Mouse (Mus musculus) spleen, adult 18-20 months (tissue): ENCODE results near the gene Tmem254a.
"Not testable (repeated sequence)": the region's sequence is repeated elsewhere in the genome, so short reads cannot be mapped to it uniquely, and the experiment has no call there.

ENCODE experiments used
- DNase-seq, 2 experiments: peaks; one replicate each; pipeline ENCODE4 v3.0.0; 2022; ENCODE audit warnings: mixed read lengths in 2 of 2

The Tmem254a gene

GRCm38 (mm10) chr14:25927562-25927881 lies at the start of gene Tmem254a:
Tmem254a (minus strand) TSS chr14:25927672.
- not testable (repeated sequence) for DNase-seq

GRCm38 (mm10) chr14:25957861-25958260 lies 30.4 kb upstream of the Tmem254a start:
- DNase-seq = not testable (repeated sequence)

GRCm38 (mm10) chr14:25938004-25938403 lies 10.5 kb upstream of the Tmem254a start, which contains the start of gene Cphx1:
Cphx1 (plus strand) TSS chr14:25938304.
- not testable (repeated sequence) for DNase-seq

DNA sequence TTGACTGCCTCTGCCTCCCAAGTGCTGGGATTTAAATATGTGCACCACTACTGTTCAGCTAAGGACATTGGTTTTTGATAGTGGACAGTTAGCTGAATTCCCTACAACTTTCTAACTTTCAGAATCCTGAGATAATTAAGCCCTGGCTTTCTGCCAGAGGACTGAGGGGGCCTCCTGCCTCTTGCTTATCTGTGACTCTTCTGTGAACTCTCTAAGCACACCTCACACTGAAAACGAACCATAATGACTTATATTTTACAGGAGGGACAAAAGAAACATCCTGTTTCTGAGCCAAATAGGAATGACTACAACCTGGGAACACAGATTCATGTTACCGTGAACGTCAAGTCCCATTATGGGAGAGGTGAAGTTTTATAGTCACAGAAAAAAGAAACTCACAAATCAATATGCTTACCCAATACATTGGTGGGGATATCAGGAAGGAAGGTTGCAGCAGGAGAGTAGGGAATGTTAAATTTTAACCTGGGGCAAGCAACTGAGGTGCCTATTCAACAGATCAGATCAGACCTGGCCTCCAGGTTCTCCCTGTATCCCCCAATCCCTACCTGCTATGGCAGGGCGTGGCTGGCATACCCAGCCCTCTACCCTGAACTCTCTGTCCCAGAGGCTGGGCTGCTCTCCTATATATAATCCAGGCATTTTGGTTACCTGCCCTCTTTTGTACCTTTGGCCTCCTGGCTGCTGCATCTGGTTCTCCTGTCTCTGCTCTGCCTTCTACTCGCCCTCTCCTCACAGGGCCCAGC lies 9.6 kb upstream of the Tmem254a start:
- not testable (repeated sequence) for DNase-seq

- not testable (repeated sequence) for DNase-seq
Observed at GRCm38 (mm10) chr14:25926814-25927561, 484 bp downstream of the Tmem254a start.

DNA sequence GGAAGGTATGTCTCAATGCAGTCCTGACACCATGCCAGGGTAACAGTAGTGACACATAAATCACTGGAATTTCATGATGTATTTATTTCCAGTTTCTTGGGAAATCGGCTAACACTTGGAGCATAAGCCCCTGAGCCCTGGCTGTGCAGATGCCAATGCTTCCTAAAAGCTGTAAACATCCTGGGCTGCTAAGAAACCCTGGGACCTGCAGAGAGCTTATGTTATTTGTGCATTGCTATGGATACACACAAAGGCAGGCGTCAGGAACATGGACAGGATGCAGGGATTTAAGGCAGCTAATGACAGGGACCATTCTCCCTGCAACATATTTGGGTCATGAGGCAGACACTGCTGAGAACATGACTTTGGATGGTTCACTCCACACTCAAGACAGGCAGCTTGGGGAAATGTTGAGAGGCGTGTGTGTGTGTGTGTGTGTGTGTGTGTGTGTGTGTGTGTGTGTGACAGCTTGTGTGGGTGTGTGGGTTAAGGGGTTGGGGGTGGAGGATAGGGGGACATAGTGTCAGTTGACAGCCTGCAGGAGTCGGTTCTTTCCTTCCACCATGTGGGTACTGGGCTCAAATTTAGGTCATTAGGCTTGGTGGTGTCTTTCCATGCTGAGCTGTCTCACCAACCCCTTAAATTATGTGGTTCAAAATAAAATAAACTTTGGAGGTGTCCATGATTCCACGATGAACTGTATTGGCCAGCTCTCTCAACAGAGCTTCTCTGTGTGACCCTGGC lies 8.9 kb downstream of the Tmem254a start:
- DNase-seq = not testable (repeated sequence)

DNA sequence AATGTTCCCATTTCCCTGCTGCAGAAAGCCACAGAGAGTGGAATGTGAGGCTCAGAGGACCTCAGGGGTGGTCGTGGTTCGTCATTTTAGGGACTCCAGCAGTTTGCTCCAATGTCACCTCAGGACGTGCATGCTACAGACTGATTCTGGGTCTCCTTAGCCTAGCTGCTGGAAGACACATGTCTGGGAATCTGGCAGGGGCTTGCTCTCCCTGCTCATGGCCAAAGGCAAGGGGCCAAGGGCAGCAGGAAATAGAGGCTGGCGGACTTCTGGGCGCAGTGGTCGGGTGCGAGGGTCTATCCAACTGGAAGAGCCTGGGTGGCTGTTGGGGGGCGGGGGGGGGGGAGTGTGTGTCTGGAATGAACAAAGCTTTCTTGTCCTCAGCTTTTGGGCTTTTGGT lies 18.5 kb downstream of the Tmem254a start:
- not testable (repeated sequence) for DNase-seq

DNA sequence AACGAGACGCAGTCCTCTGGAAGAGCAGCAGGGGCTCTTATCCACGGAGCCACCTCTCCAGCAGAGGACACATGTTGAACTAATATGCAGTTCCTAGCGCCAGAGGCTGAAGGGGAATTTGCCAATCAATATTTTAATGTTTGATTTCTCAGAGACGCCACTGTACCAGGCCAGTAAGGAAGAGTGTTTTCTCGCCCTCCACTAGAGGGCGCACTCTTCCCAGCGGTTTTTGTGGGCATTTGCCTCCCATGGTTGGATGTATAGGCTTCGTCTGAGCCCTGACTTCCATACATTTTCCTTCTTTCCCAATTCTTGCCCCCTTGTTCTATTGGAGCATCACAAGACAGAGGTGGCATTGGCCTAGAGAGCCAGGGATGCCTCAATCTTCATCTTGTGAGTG lies 20.2 kb downstream of the Tmem254a start:
- DNase-seq = not testable (repeated sequence)

- DNase-seq = not testable (repeated sequence)
Observed at GRCm38 (mm10) chr14:25905243-25905642, 22.2 kb downstream of the Tmem254a start.

- DNase-seq = not testable (repeated sequence)
Observed at GRCm38 (mm10) chr14:25903000-25903399, 24.5 kb downstream of the Tmem254a start, which contains the start of gene Plac9a. Plac9a (minus strand) TSS chr14:25903100.

DNA sequence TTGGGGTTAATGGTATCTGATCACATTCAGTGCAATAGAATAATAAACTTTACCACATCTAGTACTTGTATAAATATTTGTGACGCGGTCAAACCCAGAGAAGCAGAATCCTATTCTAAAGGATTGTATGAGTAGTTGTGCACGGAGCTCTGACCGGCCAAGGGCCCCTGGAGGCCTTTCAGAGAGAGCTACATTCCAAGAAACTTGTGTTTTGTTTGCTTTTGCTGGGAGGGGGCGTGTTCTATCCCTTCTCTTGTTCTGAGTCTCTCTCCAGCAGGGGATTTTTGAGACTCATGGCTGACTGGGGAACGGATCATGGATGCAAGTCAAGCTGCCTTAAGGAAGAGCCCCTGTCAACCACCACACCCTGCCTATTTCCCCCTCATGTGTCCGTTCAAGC lies 31.8 kb downstream of the Tmem254a start:
- not testable (repeated sequence) for DNase-seq

- DNase-seq = not testable (repeated sequence)
Observed at GRCm38 (mm10) chr14:25894566-25894965, 32.9 kb downstream of the Tmem254a start.

GRCm38 (mm10) chr14:25885886-25886285 lies 41.6 kb downstream of the Tmem254a start:
- not testable (repeated sequence) for DNase-seq

- not testable (repeated sequence) for DNase-seq
Observed at GRCm38 (mm10) chr14:25881769-25882168, 45.7 kb downstream of the Tmem254a start.

- DNase-seq = not testable (repeated sequence)
Observed at GRCm38 (mm10) chr14:25876640-25877039, 50.8 kb downstream of the Tmem254a start.
